9 mouse cellular contexts compared by ENCODE assay signal in genomic region chr4:74222360-74222759, GRCm38 (mm10). TPM values are rescaled to one million over a fixed set of nuclear protein-coding genes. Genes with fewer than 3 reads are reported as not detected.
A peak's percentile ranks its signal among the peaks of the same experiment; 100 is the strongest.
DNase-seq lines count a peak whose midpoint lies in the region; ATAC-seq and TF ChIP-seq lines count a peak whose summit lies in the region.
"Had no signal": no experiment of that assay in that cellular context is flagged by ENCODE, and none has a peak within 500 bp of the region (broad histone marks: within the 10 kb centered on the region; RNA-seq: fewer than 3 reads in every experiment).

No protein-coding gene starts in this region.

- H3K27ac ChIP-seq in kidney, postnatal 0 days = no peak overlapping the region
- no peak overlapping the region for H3K27ac ChIP-seq in kidney, embryonic 15.5 days
- H3K27ac ChIP-seq: lung, embryonic 15.5 days had no signal

- no peaks in the 10 kb centered on the region for H3K9me3 ChIP-seq in kidney, postnatal 0 days (replicated peaks; ENCODE audit: low read length)
- no peaks in the 10 kb centered on the region for H3K9me3 ChIP-seq in kidney, embryonic 15.5 days (replicated peaks)
- H3K9me3 ChIP-seq: lung, embryonic 15.5 days had no signal

- no peak overlapping the region for H3K4me3 ChIP-seq in kidney, postnatal 0 days (replicated peaks; ENCODE audit: low read depth, low read length)
- no peak overlapping the region for H3K4me3 ChIP-seq in kidney, embryonic 15.5 days (replicated peaks)
- H3K4me3 ChIP-seq: lung, embryonic 15.5 days had no signal

- no peak for ATAC-seq in kidney, postnatal 0 days (replicated peaks; ENCODE audit: low FRiP score, low read depth)
- no peak for ATAC-seq in kidney, embryonic 15.5 days (replicated peaks; ENCODE audit: low FRiP score)
- peak; percentile 56 to 75; a peak in 3 of 4 replicates for ATAC-seq in hematopoietic stem cell, adult 5-6 weeks (replicated peaks in 1 of 2; ENCODE audit: insufficient read depth in 1 of 2, low FRiP score in 2 of 2, low TSS enrichment in 1 of 2, low read depth in 1 of 2, poor library complexity in 2 of 2, severe bottlenecking in 2 of 2)
- ATAC-seq in inflammation-experienced regulatory T-cells, adult 6 months = no peak

- TF ChIP-seq CTCF in kidney, postnatal 0 days (IDR thresholded peaks at IDR 0.05; ENCODE audit: low read depth) = peak; percentile 72

- 45% methylated on average over 3 of the region's 3 CpGs for WGBS in kidney, postnatal 0 days
- WGBS in kidney, embryonic 15.5 days = 44% methylated on average over 3 of the region's 3 CpGs

- peak; percentile 35 for DNase-seq in kidney, postnatal 0 days (ENCODE audit: low spot score)
- peak; percentile 50 for DNase-seq in CD4-positive, CD25-positive, alpha-beta regulatory T cell, adult 2 months (ENCODE audit: low read depth, low spot score)
- peak; percentile 8 for DNase-seq in MEL-GATA-1-ER (ENCODE audit: extremely low read depth, low read depth)
- DNase-seq in B cell, adult 2 months = no peak
- DNase-seq in urinary bladder, postnatal 10 days (ENCODE audit: low spot score) = no peak

- H3K27me3 ChIP-seq in kidney, postnatal 0 days (ENCODE audit: insufficient read depth, low read length) = no peaks in the 10 kb centered on the region
- no peaks in the 10 kb centered on the region for H3K27me3 ChIP-seq in kidney, embryonic 15.5 days
- H3K27me3 ChIP-seq: lung, embryonic 15.5 days had no signal

- no peak overlapping the region for H3K9ac ChIP-seq in kidney, postnatal 0 days (ENCODE audit: low read depth, low read length)
- H3K9ac ChIP-seq in kidney, embryonic 15.5 days = no peak overlapping the region
- H3K9ac ChIP-seq: lung, embryonic 15.5 days had no signal

- H3K36me3 ChIP-seq in kidney, postnatal 0 days (ENCODE audit: insufficient read depth, low read length) = no peaks in the 10 kb centered on the region
- no peaks in the 10 kb centered on the region for H3K36me3 ChIP-seq in kidney, embryonic 15.5 days
- H3K36me3 ChIP-seq: lung, embryonic 15.5 days had no signal

- no peaks in the 10 kb centered on the region for H3K4me1 ChIP-seq in kidney, postnatal 0 days (replicated peaks; ENCODE audit: insufficient read depth, low read length)
- no peaks in the 10 kb centered on the region for H3K4me1 ChIP-seq in kidney, embryonic 15.5 days
- H3K4me1 ChIP-seq: lung, embryonic 15.5 days had no signal

- no peak overlapping the region for H3K4me2 ChIP-seq in kidney, postnatal 0 days (ENCODE audit: low read length)
- H3K4me2 ChIP-seq in kidney, embryonic 15.5 days = no peak overlapping the region
- H3K4me2 ChIP-seq: lung, embryonic 15.5 days had no signal

RNA-seq across cellular contexts. Expression of gene Kdm4c, which starts 19.9 kb away (rescaled TPM):
- polyA plus RNA-seq in kidney, postnatal 0 days (2015; fragmentation: Nextera tagmentation; extraction: Ambion mirVana) = 10.3 and 11.3 TPM in 2 replicates
- 13.2 and 13.4 TPM in 2 replicates for polyA plus RNA-seq in kidney, embryonic 15.5 days (2015; fragmentation: Nextera tagmentation; extraction: Ambion mirVana)
- total RNA-seq in hematopoietic stem cell, adult 5-6 weeks (2017) = 29.0 and 32.0 TPM in 2 replicates
- polyA plus RNA-seq in inflammation-experienced regulatory T-cells, adult 6 months (2017; shearing (Covaris generic)) = 10 to 100 TPM; 29.1 to 34.6 (median 31.0) TPM

Comparison
In these comparisons a context has a peak if more than half of its experiments do, and no peak if none do; other contexts are left out.
1. ATAC-seq: peak in hematopoietic stem cell, adult 5-6 weeks (2 of 2); none in kidney, postnatal 0 days (single experiment), kidney, embryonic 15.5 days (single experiment) and inflammation-experienced regulatory T-cells, adult 6 months (single experiment).
2. DNase-seq: peak in kidney, postnatal 0 days (single experiment), CD4-positive, CD25-positive, alpha-beta regulatory T cell, adult 2 months (single experiment) and MEL-GATA-1-ER (single experiment); none in B cell, adult 2 months (0 of 2) and urinary bladder, postnatal 10 days (single experiment).